Mouse (Mus musculus) frontal cortex, postnatal 10 days (tissue): ENCODE measurements around the gene Pink1.

Experiments
- DNase-seq, 2 experiments: peaks; one replicate each; pipeline ENCODE4 v3.0.0; 2022; ENCODE audit warnings: low spot score in 2 of 2, mixed read lengths in 1 of 2

Gene Pink1

GRCm38 (mm10) chr4:138326077-138326695 is at the start of gene Pink1:
Gene Pink1, minus strand, starts transcription at chr4:138326307.
- peak; percentile 85 to 88 for DNase-seq

- DNase-seq: no peak
These were observed 49.0 kb upstream of the Pink1 start for GRCm38 (mm10) chr4:138375117-138375516.

GRCm38 (mm10) chr4:138370996-138371516 is 44.9 kb upstream of the Pink1 start:
- DNase-seq: no peak

GRCm38 (mm10) chr4:138368498-138369260 is 42.6 kb upstream of the Pink1 start:
- no peak for DNase-seq

- peak in 1 of 2 experiments; percentile 24 for DNase-seq
These were observed 41.8 kb upstream of the Pink1 start, which contains the start of gene Cda for GRCm38 (mm10) chr4:138367641-138368497. Gene Cda, minus strand, starts transcription at chr4:138367992.

- no peak for DNase-seq
These were observed 40.5 kb upstream of the Pink1 start for GRCm38 (mm10) chr4:138366561-138366960.

- DNase-seq: no peak
These were observed 37.4 kb upstream of the Pink1 start for GRCm38 (mm10) chr4:138363511-138363910.

- DNase-seq: no peak
These were observed 36.8 kb upstream of the Pink1 start for GRCm38 (mm10) chr4:138362883-138363282.

GRCm38 (mm10) chr4:138361370-138361821 is 35.3 kb upstream of the Pink1 start:
- no peak for DNase-seq

GRCm38 (mm10) chr4:138358176-138358575 is 32.1 kb upstream of the Pink1 start:
- no peak for DNase-seq

GRCm38 (mm10) chr4:138356551-138356950 is 30.4 kb upstream of the Pink1 start:
- no peak for DNase-seq

- no peak for DNase-seq
These were observed 30.0 kb upstream of the Pink1 start for GRCm38 (mm10) chr4:138356141-138356540.

GRCm38 (mm10) chr4:138355496-138355895 is 29.4 kb upstream of the Pink1 start:
- no peak for DNase-seq

- DNase-seq: no peak
These were observed 27.5 kb upstream of the Pink1 start for GRCm38 (mm10) chr4:138353438-138354171.

- no peak for DNase-seq
These were observed 26.6 kb upstream of the Pink1 start for GRCm38 (mm10) chr4:138352692-138353091.

GRCm38 (mm10) chr4:138351821-138352220 is 25.7 kb upstream of the Pink1 start:
- no peak for DNase-seq

- no peak for DNase-seq
These were observed 22.6 kb upstream of the Pink1 start for GRCm38 (mm10) chr4:138348716-138349115.

- no peak for DNase-seq
These were observed 21.2 kb upstream of the Pink1 start for GRCm38 (mm10) chr4:138347280-138347679.

- DNase-seq: no peak
These were observed 18.9 kb upstream of the Pink1 start for GRCm38 (mm10) chr4:138344891-138345545.

- no peak for DNase-seq
These were observed 17.3 kb upstream of the Pink1 start for GRCm38 (mm10) chr4:138343341-138343837.
